Mouse (Mus musculus) gonadal fat pad, adult 2 months (tissue): ENCODE measurements around the gene Ntn4. TPM values are rescaled to one million over a fixed set of nuclear protein-coding genes. Genes with fewer than 3 reads are reported as not detected.

Source experiments
- DNase-seq: peaks from one replicate; pipeline ENCODE4 v3.0.0-alpha.2; 2012; ENCODE audit warnings: low read depth
- polyA plus RNA-seq: library from polyadenylated mRNA; depleted of rRNA; stranded (reverse); fragments of >200 nt; gene quantifications from 2 replicates; pipeline ENCODE4 v1.2.3, GENCODE M21; 2012

The Ntn4 gene
- polyA plus RNA-seq, 1 experiment = 6.7 TPM

DNA sequence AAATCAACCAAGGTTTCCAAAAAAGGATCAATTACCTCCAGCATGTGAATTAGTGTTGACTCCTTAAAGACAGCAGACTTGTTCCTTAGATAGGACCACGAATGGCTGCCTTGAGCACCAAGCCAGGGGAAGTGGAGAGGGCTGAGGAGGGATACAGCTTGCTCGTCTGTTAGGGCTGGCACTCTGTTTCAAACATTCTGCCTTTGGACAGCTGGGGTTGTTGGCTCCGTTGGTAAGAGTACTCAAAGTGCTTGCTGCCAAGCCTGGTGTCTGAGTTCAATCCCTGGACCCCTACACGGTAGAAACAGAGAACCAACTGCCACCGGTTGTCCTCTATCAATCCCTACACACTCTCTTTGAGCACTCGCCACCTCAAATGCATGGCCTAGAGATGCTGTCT is 90.0 kb downstream of the Ntn4 start:
- no peak for DNase-seq

DNA sequence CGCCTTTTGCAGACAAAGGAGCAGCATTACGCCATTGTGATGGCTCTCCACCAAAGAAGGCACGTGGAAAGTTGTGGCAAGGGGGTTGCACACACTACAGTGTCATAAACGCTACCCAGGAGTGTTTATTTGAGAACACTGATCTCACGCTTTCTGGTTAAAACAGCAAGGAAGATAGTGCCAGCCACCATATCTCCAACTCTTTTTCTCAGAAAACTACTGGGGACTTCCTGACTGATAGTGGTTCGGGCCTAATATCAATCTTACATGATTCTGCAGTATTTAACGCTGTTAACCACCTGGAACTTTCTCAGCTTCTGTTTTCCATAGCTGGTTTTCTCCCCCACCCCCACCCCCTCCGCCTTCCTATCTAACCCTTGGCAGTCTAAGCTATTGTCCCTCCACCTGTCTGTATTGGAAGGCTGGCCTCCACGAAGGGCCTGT is 90.8 kb downstream of the Ntn4 start:
- DNase-seq = no peak

DNA sequence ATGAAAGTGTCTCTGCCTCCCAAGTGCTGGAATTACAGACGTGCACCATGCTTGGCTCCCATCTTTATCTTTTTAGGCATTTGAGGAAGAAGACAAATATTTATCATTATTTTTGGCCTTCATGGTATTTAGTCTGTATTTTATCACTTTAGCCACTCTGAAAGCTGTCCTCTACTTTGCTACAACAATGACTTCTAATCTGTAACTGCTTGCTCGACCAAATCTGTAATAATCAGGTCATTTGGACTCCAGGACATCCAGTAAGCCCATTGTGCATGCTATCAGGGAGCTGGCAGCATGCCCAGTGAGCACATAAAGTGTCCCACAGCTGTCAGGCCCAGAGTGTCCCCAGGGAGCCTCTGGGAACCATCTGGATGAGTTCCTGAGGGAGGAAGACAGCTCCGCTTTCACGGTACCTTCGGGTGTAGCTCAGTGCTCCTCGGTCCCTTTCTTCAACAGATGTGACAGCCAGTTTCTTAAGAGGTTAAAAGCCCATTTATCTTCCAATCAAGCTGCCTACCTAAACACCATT is 95.7 kb downstream of the Ntn4 start:
- no peak for DNase-seq

GRCm38 (mm10) chr10:93737080-93737479 is 96.6 kb downstream of the Ntn4 start:
- DNase-seq = no peak

DNA sequence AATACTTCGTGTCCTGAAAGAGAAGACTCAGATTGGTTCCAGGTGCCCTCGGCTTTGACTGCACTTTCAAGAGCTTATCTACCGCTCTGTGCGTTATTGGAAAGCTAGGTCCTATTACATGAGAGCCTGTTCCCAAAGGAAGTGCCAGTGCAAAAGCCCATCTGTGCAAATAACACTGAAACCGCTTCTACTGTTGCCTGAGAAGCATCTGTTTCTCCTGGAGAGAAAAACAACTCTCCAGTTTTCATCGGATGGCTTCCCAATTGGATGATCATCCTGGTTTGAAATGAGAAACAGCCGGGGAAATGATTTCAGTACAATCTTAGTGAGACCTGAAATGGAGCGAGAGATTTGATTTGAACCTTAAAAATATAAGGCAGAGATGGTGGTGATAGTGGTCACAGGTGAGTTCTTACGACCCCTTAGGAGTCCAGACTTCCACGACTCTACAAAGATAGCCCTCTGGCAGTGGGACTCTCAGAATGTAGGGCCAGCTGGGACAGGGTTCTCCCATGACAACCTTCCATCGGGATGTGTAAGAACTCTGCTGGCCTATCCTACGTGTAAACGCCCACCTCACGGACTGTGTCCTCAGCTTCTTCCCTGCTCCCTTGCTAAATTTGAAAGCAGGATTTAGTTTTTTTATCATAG is 101.1 kb downstream of the Ntn4 start:
- no peak for DNase-seq

GRCm38 (mm10) chr10:93742097-93742446 is 101.6 kb downstream of the Ntn4 start:
- no peak for DNase-seq

GRCm38 (mm10) chr10:93742598-93742997 is 102.1 kb downstream of the Ntn4 start:
- no peak for DNase-seq

- DNase-seq = no peak
Measured at GRCm38 (mm10) chr10:93749267-93750192, 109.0 kb downstream of the Ntn4 start.

- no peak for DNase-seq
Measured at GRCm38 (mm10) chr10:93751302-93751701, 110.8 kb downstream of the Ntn4 start.

- DNase-seq = no peak
Measured at GRCm38 (mm10) chr10:93753711-93754391, 113.4 kb downstream of the Ntn4 start.

DNA sequence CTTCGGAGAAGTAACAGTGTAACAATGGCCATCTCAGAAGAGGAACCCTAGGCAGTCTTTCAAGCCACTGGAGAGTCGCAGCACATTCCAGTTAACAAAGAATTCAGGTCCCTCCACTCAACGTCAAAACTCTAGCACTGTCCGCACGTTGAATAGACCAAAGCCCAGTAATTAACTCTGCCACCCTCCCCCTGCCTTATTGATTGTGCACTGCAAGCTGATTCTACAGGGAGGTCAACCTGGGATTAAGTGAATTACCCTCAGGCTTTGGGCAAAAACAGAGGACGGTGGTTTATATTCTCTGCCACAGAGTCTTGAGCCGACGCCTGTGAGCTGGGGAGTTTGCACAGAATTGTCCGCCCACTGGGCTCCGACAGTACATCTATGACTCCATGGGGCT is 115.7 kb downstream of the Ntn4 start:
- no peak for DNase-seq

DNA sequence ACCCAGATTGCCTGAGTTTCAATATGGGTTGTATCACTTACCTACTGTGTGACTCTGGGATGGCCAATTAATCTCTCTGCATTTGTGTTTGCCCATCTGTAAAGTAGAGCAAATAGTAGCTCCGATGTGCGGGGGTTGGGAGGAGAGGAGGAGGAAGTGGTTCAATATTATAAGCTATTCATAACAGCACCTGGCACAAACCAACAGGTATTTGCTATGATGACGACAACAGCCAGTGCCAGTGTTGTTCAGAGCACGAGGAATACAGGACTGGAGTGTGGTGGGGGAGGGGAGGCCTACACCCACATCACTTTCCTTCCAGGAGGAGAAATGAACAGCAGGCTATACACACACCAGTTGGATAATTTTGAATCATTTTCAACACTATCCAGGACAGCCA is 119.2 kb downstream of the Ntn4 start:
- no peak for DNase-seq

GRCm38 (mm10) chr10:93760429-93760828 is 119.9 kb downstream of the Ntn4 start:
- DNase-seq = no peak

- no peak for DNase-seq
Measured at GRCm38 (mm10) chr10:93763074-93763473, 122.6 kb downstream of the Ntn4 start.

DNA sequence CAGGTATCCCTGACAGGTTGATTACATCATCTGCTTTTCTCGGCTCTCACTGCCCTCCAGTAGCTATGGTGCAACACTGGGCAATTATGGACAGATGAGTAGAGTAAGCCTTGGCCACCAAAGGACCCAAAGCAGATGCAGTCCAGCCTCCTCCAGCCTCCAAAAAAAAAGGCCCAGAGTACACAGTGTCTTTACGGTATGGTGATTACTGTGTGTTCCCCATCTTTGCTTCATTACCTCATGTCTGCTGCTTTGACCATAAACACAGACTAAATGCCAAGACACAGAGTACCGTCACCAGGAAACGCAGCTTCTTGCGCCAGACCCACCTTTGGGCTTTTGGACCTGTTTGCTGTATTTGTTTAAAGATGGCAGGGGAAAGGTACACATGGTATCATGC is 125.7 kb downstream of the Ntn4 start:
- peak; percentile 98 for DNase-seq

DNA sequence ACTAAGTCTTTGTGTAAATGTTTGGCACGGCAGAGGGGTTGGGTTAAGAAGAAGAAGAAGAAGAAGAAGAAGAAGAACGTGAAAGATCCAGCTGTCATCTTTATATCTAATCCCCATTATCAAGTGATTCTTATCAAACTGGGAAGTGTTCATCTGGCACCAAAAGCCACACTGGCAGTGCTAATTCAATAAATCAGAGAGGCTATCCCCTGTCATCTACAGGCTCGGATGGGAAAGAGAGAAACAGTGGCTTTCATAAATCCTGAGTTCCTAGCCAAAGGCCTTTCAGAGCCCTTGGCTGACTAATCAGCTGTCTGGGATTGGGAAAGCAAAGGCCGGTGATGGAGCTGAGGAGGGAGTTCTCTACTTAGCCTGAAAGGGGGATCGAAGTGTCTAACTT is 126.8 kb downstream of the Ntn4 start:
- DNase-seq = peak; percentile 63

- no peak for DNase-seq
Measured at GRCm38 (mm10) chr10:93768222-93768621, 127.7 kb downstream of the Ntn4 start.

GRCm38 (mm10) chr10:93771931-93772465 is 131.5 kb downstream of the Ntn4 start:
- DNase-seq = peak; percentile 61

DNA sequence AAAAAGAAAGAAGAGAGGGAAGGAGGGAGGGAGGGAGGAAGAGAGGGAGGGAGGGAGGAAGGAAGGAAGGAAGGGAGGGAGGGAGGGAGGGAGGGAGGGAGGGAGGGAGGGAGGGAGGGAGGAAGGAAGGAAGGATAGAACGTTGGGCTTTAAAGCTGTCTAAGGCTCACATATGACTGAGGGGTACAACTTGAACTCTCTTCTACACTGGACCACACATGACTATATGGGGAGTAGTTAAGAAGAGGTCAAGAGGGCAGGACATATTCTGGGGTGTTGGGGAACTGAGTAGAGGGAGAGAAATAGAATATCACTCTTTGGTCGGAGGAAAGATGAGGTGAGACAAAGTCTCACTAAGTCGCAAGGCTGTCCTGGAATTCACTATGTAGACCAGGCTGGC is 132.0 kb downstream of the Ntn4 start:
- no peak for DNase-seq

DNA sequence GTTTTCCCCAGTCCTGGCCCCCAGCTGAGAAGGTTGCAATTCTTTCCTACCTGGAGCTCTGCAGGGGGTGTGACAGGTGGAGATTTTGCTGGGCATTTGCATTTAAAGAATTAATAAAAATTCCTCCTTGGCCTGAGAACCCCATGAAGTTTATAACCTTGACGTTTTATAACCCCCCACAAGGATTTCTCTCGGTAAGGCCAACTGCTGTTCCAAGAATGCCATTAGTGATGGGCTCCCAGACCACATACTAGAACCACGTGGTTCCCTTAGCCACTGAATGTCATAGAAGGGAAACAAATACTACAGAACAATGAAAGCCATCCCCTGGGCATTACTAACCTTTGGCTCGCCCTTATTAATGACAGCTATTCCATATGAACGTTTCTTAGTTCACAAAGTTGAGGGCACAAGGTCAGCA is 136.3 kb downstream of the Ntn4 start:
- no peak for DNase-seq

- no peak for DNase-seq
Measured at GRCm38 (mm10) chr10:93777372-93777771, 136.9 kb downstream of the Ntn4 start.
